ENCODE assay signal across 8 mouse cellular contexts in the genomic region with DNA sequence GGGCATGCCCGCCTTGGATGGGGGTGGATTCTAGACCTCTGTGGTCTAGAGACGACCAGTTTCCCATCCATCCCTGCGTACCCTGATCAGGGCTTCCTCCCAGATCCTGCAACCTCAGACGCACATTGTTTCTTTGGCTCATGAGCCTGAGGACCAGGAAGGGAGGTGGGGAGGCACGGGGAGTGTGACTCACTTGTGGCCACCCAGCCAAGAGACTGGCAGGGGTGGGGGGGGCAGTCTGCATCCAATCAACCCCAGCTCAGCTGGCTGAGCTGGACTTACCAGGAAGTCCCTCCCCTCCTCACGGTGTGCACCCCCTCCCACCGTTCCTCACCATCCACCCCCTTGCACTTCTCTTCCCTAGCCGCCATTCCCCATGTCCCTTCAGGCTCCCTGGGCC. TPM values are rescaled to one million over a fixed set of nuclear protein-coding genes. Genes with fewer than 3 reads are reported as not detected.
DNase-seq lines count a peak whose midpoint lies in the region; ATAC-seq and TF ChIP-seq lines count a peak whose summit lies in the region.

No protein-coding gene starts in this region.

- WGBS in forebrain, embryonic 10.5 days: 14% methylated on average over 8 of the region's 8 CpGs
- WGBS in forebrain, embryonic 11.5 days: 22% methylated on average over 8 of the region's 8 CpGs
- WGBS in limb, embryonic 15.5 days: 13% methylated on average over 8 of the region's 8 CpGs

- 0 out of 2 replicates have a peak, but pooled peaks cover 4% of the 10 kb centered on the region for H3K27me3 ChIP-seq in forebrain, embryonic 10.5 days (ENCODE audit: poor library complexity, severe bottlenecking)
- H3K27me3 ChIP-seq in forebrain, embryonic 11.5 days (ENCODE audit: control insufficient read depth, insufficient read depth, low read length): peaks cover 2% of the 10 kb centered on the region; the same call in 1 of the 2 replicates
- no peaks in the 10 kb centered on the region for H3K27me3 ChIP-seq in limb, embryonic 15.5 days

- H3K4me1 ChIP-seq in forebrain, embryonic 10.5 days: peaks cover 32% of the 10 kb centered on the region
- peaks cover 7% of the 10 kb centered on the region for H3K4me1 ChIP-seq in forebrain, embryonic 11.5 days (replicated peaks; ENCODE audit: control insufficient read depth, insufficient read depth, low read length)
- peaks cover 2 to 14% of the 10 kb centered on the region in 2 experiments; a peak in 2 of 4 replicates for H3K4me1 ChIP-seq in ES-E14 (ENCODE audit: control insufficient read depth in 2 of 2, insufficient read depth in 2 of 2, low read length in 2 of 2, poor library complexity in 1 of 2)
- peaks cover 25% of the 10 kb centered on the region for H3K4me1 ChIP-seq in limb, embryonic 15.5 days

- H3K4me3 ChIP-seq in forebrain, embryonic 10.5 days: no peak overlapping the region
- H3K4me3 ChIP-seq in forebrain, embryonic 11.5 days (ENCODE audit: low read depth, low read length): no peak overlapping the region
- H3K4me3 ChIP-seq in ES-E14 (ENCODE audit: insufficient read depth in 1 of 2, low read depth in 1 of 2, low read length in 2 of 2, poor library complexity in 1 of 2, severe bottlenecking in 1 of 2): peak overlapping the region; percentile 29 to 47; a peak in 2 of 4 replicates
- H3K4me3 ChIP-seq in limb, embryonic 15.5 days: no peak overlapping the region

- H3K4me2 ChIP-seq in forebrain, embryonic 11.5 days (ENCODE audit: low read depth, low read length, severe bottlenecking): no peak overlapping the region
- no peak overlapping the region for H3K4me2 ChIP-seq in limb, embryonic 15.5 days

- H3K36me3 ChIP-seq in forebrain, embryonic 10.5 days (replicated peaks): no peaks in the 10 kb centered on the region
- H3K36me3 ChIP-seq in forebrain, embryonic 11.5 days (ENCODE audit: control insufficient read depth, insufficient read depth, low read length): no peaks in the 10 kb centered on the region
- no peaks in the 10 kb centered on the region for H3K36me3 ChIP-seq in ES-E14 (ENCODE audit: control insufficient read depth, insufficient read depth, low read length, poor library complexity, severe bottlenecking)
- no peaks in the 10 kb centered on the region for H3K36me3 ChIP-seq in limb, embryonic 15.5 days

- no peak for DNase-seq in forebrain, embryonic 10.5 days (ENCODE audit: extremely low spot score, low spot score)
- DNase-seq in forebrain, embryonic 11.5 days (ENCODE audit: low spot score): no peak
- DNase-seq in ES-E14 (ENCODE audit: low read depth, low spot score): no peak
- DNase-seq in forelimb bud, embryonic 11.5 days (ENCODE audit: low read depth, low spot score): peak; percentile 25
- DNase-seq in cerebellum, postnatal 36 days: no peak
- DNase-seq in T-cell, adult 2 months (ENCODE audit: low spot score): no peak
- no peak for DNase-seq in yolk sac, embryonic 10.5 days (ENCODE audit: low spot score)

- in situ Hi-C loops in ES-E14 (cut with MboI; ENCODE audit: low sequenced_read_pairs in 2 of 2, unreplicated experiment in 2 of 2): no loop called here

- ATAC-seq in forebrain, embryonic 11.5 days (replicated peaks; ENCODE audit: low FRiP score): no peak
- ATAC-seq in limb, embryonic 15.5 days (ENCODE audit: insufficient number of reproducible peaks, low FRiP score, low TSS enrichment, low read depth): no peak; the same call in 1 of the 2 replicates

- H3K27ac ChIP-seq in forebrain, embryonic 10.5 days: peak overlapping the region; percentile 63
- H3K27ac ChIP-seq in forebrain, embryonic 11.5 days (ENCODE audit: low read depth, low read length): no peak overlapping the region
- no peak overlapping the region for H3K27ac ChIP-seq in ES-E14 (ENCODE audit: insufficient read depth, low read depth, low read length, poor library complexity, severe bottlenecking)
- peak overlapping the region; percentile 22; the same call in 1 of the 2 replicates for H3K27ac ChIP-seq in limb, embryonic 15.5 days

- H3K9ac ChIP-seq in forebrain, embryonic 11.5 days (ENCODE audit: low read length): no peak overlapping the region
- no peak overlapping the region; the same call in 1 of the 2 replicates for H3K9ac ChIP-seq in ES-E14 (ENCODE audit: insufficient read depth, low read depth, low read length, poor library complexity, severe bottlenecking)
- no peak overlapping the region for H3K9ac ChIP-seq in limb, embryonic 15.5 days

- H3K9me3 ChIP-seq in forebrain, embryonic 10.5 days: no peaks in the 10 kb centered on the region
- no peaks in the 10 kb centered on the region for H3K9me3 ChIP-seq in forebrain, embryonic 11.5 days (ENCODE audit: control insufficient read depth, low read length)
- no peaks in the 10 kb centered on the region for H3K9me3 ChIP-seq in ES-E14 (ENCODE audit: control insufficient read depth, insufficient read depth, low read depth, low read length)
- no peaks in the 10 kb centered on the region for H3K9me3 ChIP-seq in limb, embryonic 15.5 days

TF ChIP-seq in ES-E14, 5 proteins besides CTCF, POLR2A, EP300 and RAD21:
- TF ChIP-seq CHD2 (IDR thresholded peaks at IDR 0.05; ENCODE audit: low read depth, low read length) (no peak), HCFC1 (IDR thresholded peaks at IDR 0.05; ENCODE audit: borderline replicate concordance, insufficient read depth, low read length) (no peak), ZC3H11A (IDR thresholded peaks at IDR 0.05; ENCODE audit: borderline replicate concordance, low read depth, low read length) (no peak), MAFK (IDR thresholded peaks at IDR 0.05; ENCODE audit: insufficient read depth, low read depth, low read length) (no peak), ZNF384 (IDR thresholded peaks at IDR 0.05; ENCODE audit: low read depth, low read length) (no peak)

RNA-seq across cellular contexts. Expression of a gene that starts 16.5 kb away (rescaled TPM):
- 16.4 and 16.9 TPM in 2 replicates for polyA plus RNA-seq in forebrain, embryonic 10.5 days (2016; fragmentation: Nextera tagmentation; extraction: Ambion mirVana)
- polyA plus RNA-seq in forebrain, embryonic 11.5 days (2014; fragmentation: Nextera tagmentation; extraction: Ambion mirVana): 27.1 and 27.4 TPM in 2 replicates
- 18.6 and 19.6 TPM in 2 replicates for total RNA-seq in ES-E14 (2012; rRNA removed)
- polyA plus RNA-seq in limb, embryonic 15.5 days (2015; fragmentation: Nextera tagmentation; extraction: Ambion mirVana): 11.2 and 13.8 TPM in 2 replicates

Comparison
In these comparisons a context has a peak if more than half of its experiments do, and no peak if none do; other contexts are left out.
1. H3K27ac ChIP-seq: peak in forebrain, embryonic 10.5 days (single experiment) and limb, embryonic 15.5 days (single experiment); none in forebrain, embryonic 11.5 days (single experiment) and ES-E14 (single experiment).
2. H3K4me3 ChIP-seq: peak in ES-E14 (2 of 2); none in forebrain, embryonic 10.5 days (single experiment), forebrain, embryonic 11.5 days (single experiment) and limb, embryonic 15.5 days (single experiment).